Mouse (Mus musculus) stomach, postnatal 0 days (tissue): Measurements from ENCODE around the gene 4933427D14Rik. TPM values are rescaled to one million over a fixed set of nuclear protein-coding genes. Genes with fewer than 3 reads are reported as not detected.
"Not testable (repeated sequence)": the region's sequence is repeated elsewhere in the genome, so short reads cannot be mapped to it uniquely, and the experiment has no call there.

ENCODE experiments used
- ATAC-seq: fragments of 200-750 bp; cut with Nextera tagmentation; 2 replicates; pipeline ENCODE4 v1.8.0; 2017; ENCODE audit not compliant: low FRiP score, low TSS enrichment
- DNase-seq: peaks from one replicate; pipeline ENCODE4 v3.0.0-alpha.2; 2016; ENCODE audit warnings: low spot score
- H3K27ac ChIP-seq: fragments of 300-500 bp; sonication (generic); replicated peaks from 2 replicates; pipeline ENCODE4 v1.5.1; 2014; ENCODE audit warnings: mild to moderate bottlenecking, control low read depth
- H3K27me3 ChIP-seq: fragments of 300-500 bp; sonication (generic); 2 replicates; pipeline ENCODE4 v1.6.1; 2014; ENCODE audit warnings: low read length; ENCODE audit not compliant: control insufficient read depth, insufficient read depth
- H3K36me3 ChIP-seq: fragments of 300-500 bp; sonication (generic); 2 replicates; pipeline ENCODE4 v1.6.1; 2014; ENCODE audit warnings: low read length, mixed read lengths; ENCODE audit not compliant: control insufficient read depth, insufficient read depth
- H3K4me1 ChIP-seq: fragments of 300-500 bp; sonication (generic); replicated peaks from 2 replicates; pipeline ENCODE4 v1.6.1; 2014; ENCODE audit warnings: antibody characterized with exemption; ENCODE audit not compliant: control insufficient read depth, insufficient read depth
- H3K4me2 ChIP-seq: fragments of 300-500 bp; sonication (generic); replicated peaks from 2 replicates; pipeline ENCODE4 v1.6.1; 2014; ENCODE audit warnings: low read depth, mild to moderate bottlenecking, control low read depth, moderate library complexity
- H3K4me3 ChIP-seq: fragments of 300-500 bp; sonication (generic); 2 replicates; pipeline ENCODE4 v1.5.1; 2014; ENCODE audit warnings: low read depth, low read length, control low read depth
- H3K9ac ChIP-seq: fragments of 300-500 bp; sonication (generic); 2 replicates; pipeline ENCODE4 v1.6.1; 2014; ENCODE audit warnings: mild to moderate bottlenecking, low read length, control low read depth, mixed read lengths
- H3K9me3 ChIP-seq: fragments of 300-500 bp; sonication (generic); 2 replicates; pipeline ENCODE4 v1.6.1; 2016; ENCODE audit warnings: low read length; ENCODE audit not compliant: control insufficient read depth
- CTCF ChIP-seq: IDR thresholded peaks from 2 replicates; pipeline ENCODE4 v1.5.1; 2016; ENCODE audit warnings: antibody characterized with exemption, low read depth, mild to moderate bottlenecking, moderate library complexity
- EP300 ChIP-seq: optimal IDR thresholded peaks from 2 replicates; pipeline ENCODE3; 2016; ENCODE audit warnings: antibody characterized with exemption
- WGBS: fragments of 180-500 bp; shearing (Covaris S2); extraction: QIAGEN DNeasy Blood & Tissue Kit; methylation state at CpG from one replicate; pipeline ENCODE4 v1.1.7; 2014; 5-methylcytosine and 5-hydroxymethylcytosine counted together
- polyA plus RNA-seq: library from polyadenylated mRNA; unstranded; fragments of >200 nt; fragmentation: Nextera tagmentation; extraction: Ambion mirVana; gene quantifications from 2 replicates; pipeline ENCODE4 v1.2.1, GENCODE M21; 2015

Gene 4933427D14Rik
- polyA plus RNA-seq, 1 experiment from 2014 or later = 7.2 TPM

DNA sequence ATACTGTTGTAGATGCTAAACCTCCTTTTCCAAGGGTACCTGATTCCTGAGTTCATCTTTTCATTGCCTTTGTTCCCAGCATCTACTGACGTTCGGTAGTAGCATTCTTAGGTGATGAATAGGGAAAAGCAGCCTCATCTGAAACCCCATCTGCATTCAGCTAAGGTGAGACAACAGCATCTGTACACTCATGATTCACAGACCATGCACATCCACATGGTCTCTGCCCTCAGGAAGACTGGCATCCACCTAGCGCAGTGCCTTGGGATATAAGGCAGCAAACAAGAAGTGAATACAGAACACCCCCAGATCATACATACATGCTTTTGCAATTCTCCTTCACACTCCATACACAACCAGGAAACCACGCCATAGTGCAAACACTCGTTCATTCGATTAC, 32.5 kb downstream of the 4933427D14Rik start:
- peaks cover 17% of the 10 kb centered on the region for H3K36me3 ChIP-seq
- DNase-seq (no peak), ATAC-seq (no peak)
- no peaks in the 10 kb centered on the region for H3K9me3 ChIP-seq
- no peaks in the 10 kb centered on the region for H3K27me3 ChIP-seq
- no peaks in the 10 kb centered on the region for H3K4me1 ChIP-seq
- 91% methylated on average over 6 of the region's 6 CpGs for WGBS
- no peak overlapping the region for H3K27ac ChIP-seq
- H3K4me2 ChIP-seq = no peak overlapping the region
- H3K9ac ChIP-seq = no peak overlapping the region
- no peak overlapping the region for H3K4me3 ChIP-seq
- TF ChIP-seq CTCF (no peak), EP300 (no peak)

DNA sequence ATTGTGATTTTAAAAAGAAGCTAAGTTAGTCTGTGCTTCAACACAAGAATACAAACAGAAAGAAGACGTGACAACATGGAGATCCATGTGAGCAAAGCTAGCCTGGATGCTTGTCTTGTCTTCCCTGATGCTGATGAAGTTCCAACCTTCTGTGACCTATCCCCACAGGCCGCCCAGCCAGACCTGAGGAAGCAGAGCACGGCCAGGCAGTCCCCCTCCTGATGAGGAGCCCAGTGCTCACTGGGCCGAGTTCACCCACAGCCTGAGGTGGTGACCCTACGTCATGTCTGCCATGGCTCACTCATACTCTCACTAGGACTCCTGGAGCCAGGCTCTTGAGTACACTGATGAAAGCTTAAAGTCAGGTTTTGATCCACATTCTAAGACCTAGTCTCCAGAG, 33.8 kb downstream of the 4933427D14Rik start:
- H3K36me3 ChIP-seq = peaks cover 18% of the 10 kb centered on the region

DNA sequence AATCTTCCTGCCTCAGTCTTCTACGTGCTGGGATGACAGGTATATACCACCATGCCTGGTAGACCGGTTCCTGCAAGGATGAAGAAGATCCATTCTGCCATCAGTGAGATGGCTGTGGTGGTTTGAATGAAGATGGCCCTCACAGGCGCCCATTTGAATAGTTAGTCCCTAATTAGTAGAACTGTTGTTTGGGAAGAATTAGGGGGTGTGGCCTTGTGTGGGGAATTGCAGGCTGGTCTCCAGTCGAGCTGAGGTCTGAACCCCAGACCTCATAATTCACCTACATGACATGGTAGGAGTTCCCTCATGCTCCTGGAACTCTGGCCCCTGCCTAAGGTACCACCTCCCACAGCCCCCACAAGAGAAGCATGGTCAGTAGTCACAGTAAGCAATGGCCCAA, 35.4 kb downstream of the 4933427D14Rik start:
- not testable (repeated sequence) for H3K27me3 ChIP-seq, ATAC-seq, H3K4me3 ChIP-seq, H3K4me2 ChIP-seq, H3K4me1 ChIP-seq, H3K9ac ChIP-seq, DNase-seq, H3K27ac ChIP-seq, H3K9me3 ChIP-seq
- 84% methylated on average over 4 of the region's 4 CpGs for WGBS
- H3K36me3 ChIP-seq = peaks cover 12% of the 10 kb centered on the region; the same call in 1 of the 2 replicates

More for the DNA sequence above, 33.8 kb downstream of the 4933427D14Rik start:
- Histone ChIP-seq H3K4me3 (no peak overlapping the region), H3K27me3 (no peaks in the 10 kb centered on the region), H3K4me2 (no peak overlapping the region), H3K4me1 (no peaks in the 10 kb centered on the region), H3K9me3 (no peaks in the 10 kb centered on the region), H3K9ac (no peak overlapping the region), H3K27ac (no peak overlapping the region)
- ATAC-seq = no peak
- 87% methylated on average over 5 of the region's 5 CpGs for WGBS
- TF ChIP-seq EP300 (no peak), CTCF (no peak)
- DNase-seq = no peak

DNA sequence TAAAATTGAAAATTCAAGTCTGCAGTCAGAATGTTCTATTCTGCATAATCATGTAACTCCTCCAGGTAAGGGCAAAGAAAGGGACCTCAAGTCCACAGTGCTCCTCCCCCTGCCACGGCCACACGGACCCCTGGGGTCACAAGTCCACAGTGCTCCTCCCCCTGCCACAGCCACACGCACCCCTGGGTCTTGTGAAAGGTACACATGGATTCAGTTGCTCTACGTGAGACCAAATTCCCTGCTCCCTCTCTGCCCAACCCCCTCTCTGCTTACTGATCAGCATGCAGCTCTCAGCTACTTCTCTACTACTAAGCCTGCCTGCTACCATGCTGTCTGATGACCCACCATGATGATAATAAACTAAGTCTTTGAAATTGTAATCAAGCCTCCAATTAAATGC, 37.4 kb downstream of the 4933427D14Rik start:
- peaks cover 5% of the 10 kb centered on the region for H3K36me3 ChIP-seq
- 68% methylated on average over 4 of the region's 4 CpGs for WGBS

DNA sequence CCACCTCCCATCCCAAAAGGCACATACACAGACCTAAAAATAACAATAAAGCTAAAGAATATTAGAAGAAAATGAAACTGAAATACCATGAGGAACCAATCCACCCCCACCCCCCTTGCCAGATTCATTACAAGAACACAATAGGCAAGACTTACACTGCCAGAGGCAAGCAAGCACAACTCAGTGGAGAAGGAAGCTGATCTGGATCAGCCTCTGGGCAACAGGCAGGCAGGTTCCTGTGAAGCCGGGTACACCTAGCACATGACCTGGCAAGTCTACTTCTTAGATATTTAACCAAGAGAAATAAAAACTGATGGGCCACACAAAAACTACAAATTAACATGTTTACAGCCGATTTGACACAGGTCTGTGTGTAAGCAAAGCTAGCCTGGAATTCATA, 44.1 kb downstream of the 4933427D14Rik start:
- Histone ChIP-seq H3K27ac (no peak overlapping the region), H3K4me1 (no peaks in the 10 kb centered on the region), H3K9me3 (no peaks in the 10 kb centered on the region), H3K4me3 (no peak overlapping the region), H3K36me3 (peaks cover 4% of the 10 kb centered on the region), H3K27me3 (no peaks in the 10 kb centered on the region), H3K9ac (no peak overlapping the region), H3K4me2 (no peak overlapping the region)
- ATAC-seq = no peak
- DNase-seq = no peak
- TF ChIP-seq CTCF (no peak), EP300 (no peak)
- WGBS = 83% methylated on average over 2 of the region's 2 CpGs

More for the DNA sequence above, 37.4 kb downstream of the 4933427D14Rik start:
- Histone ChIP-seq H3K4me2 (no peak overlapping the region), H3K9me3 (no peaks in the 10 kb centered on the region), H3K4me3 (no peak overlapping the region), H3K27ac (no peak overlapping the region), H3K4me1 (no peaks in the 10 kb centered on the region), H3K9ac (no peak overlapping the region), H3K27me3 (no peaks in the 10 kb centered on the region)
- DNase-seq (no peak), ATAC-seq (no peak)
- TF ChIP-seq EP300 (no peak), CTCF (no peak)

DNA sequence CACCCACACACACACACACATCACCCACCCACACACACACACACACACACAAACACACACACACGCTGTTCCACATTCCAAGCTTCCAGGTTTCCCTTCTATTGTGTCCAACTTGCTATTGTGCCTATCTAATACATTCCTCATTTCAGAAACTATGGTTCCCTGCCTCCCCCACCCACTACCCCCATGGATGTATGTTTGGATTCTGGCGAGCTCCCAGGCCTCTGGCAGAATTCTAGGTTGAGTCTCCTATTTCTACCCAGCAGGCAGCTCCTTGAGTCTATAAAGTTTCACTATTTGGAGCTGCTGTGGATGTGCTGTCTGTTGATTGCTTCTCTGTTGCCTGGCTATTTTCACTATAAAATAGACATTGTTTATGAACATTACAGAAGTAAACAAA, 50.6 kb downstream of the 4933427D14Rik start:
- H3K9ac ChIP-seq = no peak overlapping the region
- ATAC-seq (no peak), DNase-seq (no peak)
- H3K4me1 ChIP-seq = no peaks in the 10 kb centered on the region
- peaks cover 3% of the 10 kb centered on the region; the same call in 1 of the 2 replicates for H3K36me3 ChIP-seq
- H3K27me3 ChIP-seq = no peaks in the 10 kb centered on the region
- no peak for TF ChIP-seq CTCF
- no peak for TF ChIP-seq EP300
- WGBS = 48% methylated on average over 2 of the region's 2 CpGs
- no peak overlapping the region for H3K4me3 ChIP-seq
- no peak overlapping the region for H3K4me2 ChIP-seq
- H3K27ac ChIP-seq = no peak overlapping the region
- no peaks in the 10 kb centered on the region for H3K9me3 ChIP-seq
